Mouse (Mus musculus) neural tube, embryonic 11.5 days (tissue): ENCODE measurements around the gene Hes2. TPM values are rescaled to one million over a fixed set of nuclear protein-coding genes. Genes with fewer than 3 reads are reported as not detected.

Source experiments
- ATAC-seq: fragments of 200-750 bp; cut with Nextera tagmentation; 2 replicates; pipeline ENCODE4 v1.8.0; 2017; ENCODE audit warnings: moderate number of reproducible peaks, mild to moderate bottlenecking, moderate TSS enrichment, moderate library complexity; ENCODE audit not compliant: insufficient read depth, low FRiP score, low TSS enrichment
- DNase-seq: peaks from one replicate; pipeline ENCODE4 v3.0.0-alpha.2; 2015; ENCODE audit warnings: low spot score
- H3K27ac ChIP-seq: fragments of 300-500 bp; sonication (generic); 2 replicates; pipeline ENCODE4 v1.5.1; 2014; ENCODE audit warnings: low read depth, mild to moderate bottlenecking, low read length
- H3K27me3 ChIP-seq: fragments of 300-500 bp; sonication (generic); 2 replicates; pipeline ENCODE4 v1.6.1; 2014; ENCODE audit warnings: mild to moderate bottlenecking, low read length, mixed read lengths; ENCODE audit not compliant: control insufficient read depth, insufficient read depth
- H3K36me3 ChIP-seq: fragments of 300-500 bp; sonication (generic); 2 replicates; pipeline ENCODE4 v1.6.1; 2014; ENCODE audit warnings: mild to moderate bottlenecking, low read length, moderate library complexity, mixed read lengths; ENCODE audit not compliant: control insufficient read depth, insufficient read depth
- H3K4me1 ChIP-seq: fragments of 300-500 bp; sonication (generic); 2 replicates; pipeline ENCODE4 v1.6.1; 2014; ENCODE audit warnings: low read length, mixed read lengths; ENCODE audit not compliant: control insufficient read depth, insufficient read depth
- H3K4me2 ChIP-seq: fragments of 300-500 bp; sonication (generic); 2 replicates; pipeline ENCODE4 v1.6.1; 2014; ENCODE audit warnings: low read depth, mild to moderate bottlenecking, moderate library complexity
- H3K4me3 ChIP-seq: fragments of 300-500 bp; sonication (generic); 2 replicates; pipeline ENCODE4 v1.5.1; 2014; ENCODE audit warnings: low read depth, low read length
- H3K9ac ChIP-seq: fragments of 300-500 bp; sonication (generic); 2 replicates; pipeline ENCODE4 v1.6.1; 2014; ENCODE audit warnings: mild to moderate bottlenecking, low read length
- H3K9me3 ChIP-seq: fragments of 300-500 bp; sonication (generic); 2 replicates; pipeline ENCODE4 v1.6.1; 2016; ENCODE audit warnings: low read length; ENCODE audit not compliant: control insufficient read depth
- whole genome bisulfite sequencing: fragments of 180-500 bp; shearing (Covaris S2); extraction: QIAGEN DNeasy Blood & Tissue Kit; methylation state at CpG from one replicate; pipeline ENCODE4 v1.1.7; 2014; 5-methylcytosine and 5-hydroxymethylcytosine counted together
- polyA plus RNA-seq: library from polyadenylated mRNA; unstranded; fragments of >200 nt; fragmentation: Nextera tagmentation; extraction: Ambion mirVana; gene quantifications from 2 replicates; pipeline ENCODE4 v1.2.1, GENCODE M21; 2014

Gene Hes2
- polyA plus RNA-seq, 1 experiment from 2014 or later, result 2.9 TPM

DNA sequence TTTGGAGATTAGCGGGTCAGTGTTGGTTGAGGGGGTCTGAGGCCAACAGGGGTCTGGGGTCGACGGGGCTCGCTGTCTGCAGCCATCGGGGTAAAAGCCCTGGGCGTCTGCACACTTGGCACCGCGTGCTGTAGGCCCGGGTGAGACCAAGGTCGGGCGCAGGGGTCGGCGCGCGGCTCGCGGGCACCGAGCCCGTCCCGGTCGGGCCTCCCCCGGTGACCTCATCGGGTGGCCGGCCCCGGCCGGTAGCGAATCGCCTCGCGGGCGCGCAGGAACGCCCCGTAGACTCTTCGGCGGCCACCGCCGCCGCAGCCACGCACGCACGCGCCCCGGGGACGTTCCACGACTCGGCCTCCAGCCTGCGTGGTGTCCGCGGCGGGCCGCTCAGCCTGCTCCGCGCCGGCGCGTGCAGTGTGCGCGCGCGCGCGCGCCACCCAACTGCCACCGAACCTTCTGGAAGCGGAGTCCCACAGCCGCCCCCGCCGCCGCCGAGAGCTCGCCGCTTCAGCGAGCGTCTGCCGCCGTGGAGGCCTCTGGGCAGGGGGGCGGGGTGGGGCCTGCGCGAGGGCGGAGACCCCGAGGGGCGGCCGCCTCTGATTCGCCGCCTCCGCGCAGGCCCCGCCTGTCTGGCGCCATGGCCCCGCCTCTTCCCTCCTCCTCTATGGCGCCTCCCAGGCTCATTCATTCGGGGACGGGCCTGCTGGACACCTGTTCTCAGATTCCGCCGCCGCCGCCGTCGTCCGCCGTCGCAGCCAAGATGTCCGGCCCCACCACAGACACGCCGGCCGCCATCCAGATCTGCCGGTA is 19.1 kb downstream of the Hes2 start, which contains the start of gene Acot7:
TSS of gene Acot7 (plus strand) at position 598 of the 807 bp plus-strand sequence.
- no peaks in the 10 kb centered on the region for H3K27me3 ChIP-seq
- DNase-seq (peak; percentile 95), ATAC-seq (peak; percentile 95)
- no peaks in the 10 kb centered on the region for H3K36me3 ChIP-seq
- H3K4me3 ChIP-seq, result peak within 1 kb of the TSS; percentile 53
- WGBS, result under 1% methylated on average over 72 of the region's 108 CpGs
- H3K9me3 ChIP-seq, result no peaks in the 10 kb centered on the region
- H3K4me2 ChIP-seq, result peak within 1 kb of the TSS; percentile 89
- peaks cover 14% of the 10 kb centered on the region for H3K4me1 ChIP-seq
- peak within 1 kb of the TSS; percentile 80 for H3K27ac ChIP-seq
- peak within 1 kb of the TSS; percentile 74 for H3K9ac ChIP-seq

DNA sequence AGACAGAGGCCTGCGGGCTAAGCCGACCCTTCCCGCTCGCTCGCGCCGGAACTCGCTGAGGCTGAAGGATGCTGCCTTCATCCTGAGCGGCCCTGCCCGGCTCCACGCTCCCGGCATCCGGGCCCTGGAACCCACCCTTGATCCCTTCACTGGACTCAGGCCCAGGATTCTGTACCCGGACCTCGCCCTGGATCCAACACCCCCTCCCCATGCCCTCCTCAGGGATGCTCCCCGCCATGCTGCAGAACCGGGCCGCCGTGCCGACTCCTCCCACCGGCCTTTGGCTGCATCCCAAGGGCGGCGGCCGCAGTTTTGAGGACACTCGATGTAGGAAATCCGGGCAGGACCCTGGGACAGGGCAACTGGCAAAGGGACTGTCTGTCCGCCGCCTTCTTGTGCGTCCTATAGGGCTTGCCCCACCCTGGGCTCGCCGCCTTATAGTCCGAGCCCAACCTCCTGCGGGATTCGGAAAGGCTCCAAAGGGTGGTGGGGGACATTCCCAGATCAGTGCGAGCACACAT is 19.7 kb downstream of the Hes2 start:
- peak; percentile 60 for ATAC-seq
- Histone ChIP-seq H3K9me3 (no peaks in the 10 kb centered on the region), H3K4me3 (peak overlapping the region; percentile 53), H3K4me1 (peaks cover 14% of the 10 kb centered on the region), H3K9ac (peak overlapping the region; percentile 74), H3K27me3 (no peaks in the 10 kb centered on the region), H3K36me3 (no peaks in the 10 kb centered on the region), H3K27ac (peak overlapping the region; percentile 80), H3K4me2 (peak overlapping the region; percentile 89)
- no peak for DNase-seq
- WGBS, result under 1% methylated on average over 35 of the region's 35 CpGs

DNA sequence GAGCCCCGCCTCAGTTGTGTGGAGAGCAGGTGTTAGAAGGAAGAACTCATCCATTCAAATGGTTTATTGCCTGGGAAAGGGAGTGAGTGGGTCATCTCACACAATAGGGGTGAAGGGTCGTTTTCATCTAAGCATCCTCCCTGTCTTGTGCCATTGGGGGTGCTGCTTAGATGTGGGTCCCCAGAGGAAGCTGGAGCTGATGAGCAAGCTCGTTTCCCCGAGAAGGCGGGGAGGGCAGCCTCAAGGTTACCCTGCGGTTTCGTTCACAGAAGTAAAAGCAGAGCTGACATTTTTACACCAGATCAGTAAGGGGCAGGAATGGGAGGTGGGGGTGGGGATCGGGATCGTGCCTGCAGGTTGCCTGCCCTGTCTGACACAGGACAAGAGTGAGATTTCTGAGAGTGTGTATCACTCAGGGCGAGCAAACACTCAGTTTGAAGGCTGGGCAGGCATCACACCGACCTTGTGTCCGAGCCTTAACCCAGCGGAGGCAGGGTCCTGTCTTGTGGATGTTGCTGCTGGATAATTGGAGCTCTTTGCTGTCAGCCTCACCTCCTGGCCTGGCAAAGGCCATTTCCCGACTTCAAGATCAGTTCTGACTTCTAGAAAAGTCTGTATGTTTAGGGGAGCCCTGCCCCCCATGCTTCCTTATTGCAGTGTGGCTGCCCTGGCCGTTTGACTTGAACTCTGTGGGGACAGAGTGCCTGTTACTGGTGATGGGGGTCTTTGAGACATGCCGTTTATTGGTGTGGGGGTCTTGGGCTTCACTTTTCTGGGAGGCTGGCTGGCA is 20.4 kb downstream of the Hes2 start:
- H3K4me2 ChIP-seq, result peak overlapping the region; percentile 89
- ATAC-seq (no peak; the same call in 1 of the 2 replicates), DNase-seq (no peak)
- H3K27ac ChIP-seq, result peak overlapping the region; percentile 39; the same call in 1 of the 2 replicates
- peaks cover 14% of the 10 kb centered on the region for H3K4me1 ChIP-seq
- H3K9me3 ChIP-seq, result no peaks in the 10 kb centered on the region
- H3K27me3 ChIP-seq, result no peaks in the 10 kb centered on the region
- WGBS, result 15% methylated on average over 16 of the region's 16 CpGs
- H3K4me3 ChIP-seq, result peak overlapping the region; percentile 53
- no peaks in the 10 kb centered on the region for H3K36me3 ChIP-seq
- peak overlapping the region; percentile 74 for H3K9ac ChIP-seq

- no peaks in the 10 kb centered on the region for H3K9me3 ChIP-seq
- H3K9ac ChIP-seq, result no peak overlapping the region
- no peak overlapping the region for H3K27ac ChIP-seq
- no peak overlapping the region for H3K4me3 ChIP-seq
- no peak for DNase-seq
- no peaks in the 10 kb centered on the region for H3K27me3 ChIP-seq
- ATAC-seq, result no peak
- H3K36me3 ChIP-seq, result no peaks in the 10 kb centered on the region
- H3K4me1 ChIP-seq, result peaks cover 16% of the 10 kb centered on the region
- WGBS, result 79% methylated on average over 16 of the region's 16 CpGs
- H3K4me2 ChIP-seq, result peak overlapping the region; percentile 89; the same call in 1 of the 2 replicates
These were observed 21.4 kb downstream of the Hes2 start for GRCm38 (mm10) chr4:152179946-152180660.

DNA sequence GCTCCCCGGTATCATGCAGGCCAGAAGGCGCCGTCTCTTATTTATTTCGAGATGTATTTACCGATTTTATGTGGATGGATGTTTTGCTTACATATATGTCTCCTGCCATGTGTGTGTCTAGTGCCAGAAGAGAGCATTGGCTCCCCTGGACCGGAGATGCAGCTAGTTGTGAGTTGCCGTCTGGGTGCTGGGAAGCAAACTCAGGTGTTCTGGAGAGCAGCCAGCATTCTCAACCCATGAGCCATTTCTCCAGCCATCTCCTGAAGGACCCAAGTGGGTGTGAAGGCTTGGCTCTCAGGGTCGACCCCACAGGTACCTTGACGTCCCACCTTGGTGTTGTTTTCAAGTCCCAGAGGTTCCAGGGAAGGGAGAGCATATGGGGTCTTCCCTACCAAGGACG is 23.5 kb downstream of the Hes2 start:
- H3K36me3 ChIP-seq, result no peaks in the 10 kb centered on the region
- no peak for DNase-seq
- WGBS, result 87% methylated on average over 10 of the region's 10 CpGs
- no peak overlapping the region for H3K4me3 ChIP-seq
- no peak for ATAC-seq
- H3K4me2 ChIP-seq, result no peak overlapping the region
- no peak overlapping the region for H3K9ac ChIP-seq
- no peak overlapping the region for H3K27ac ChIP-seq
- peaks cover 32% of the 10 kb centered on the region for H3K4me1 ChIP-seq
- no peaks in the 10 kb centered on the region for H3K27me3 ChIP-seq
- H3K9me3 ChIP-seq, result no peaks in the 10 kb centered on the region

DNA sequence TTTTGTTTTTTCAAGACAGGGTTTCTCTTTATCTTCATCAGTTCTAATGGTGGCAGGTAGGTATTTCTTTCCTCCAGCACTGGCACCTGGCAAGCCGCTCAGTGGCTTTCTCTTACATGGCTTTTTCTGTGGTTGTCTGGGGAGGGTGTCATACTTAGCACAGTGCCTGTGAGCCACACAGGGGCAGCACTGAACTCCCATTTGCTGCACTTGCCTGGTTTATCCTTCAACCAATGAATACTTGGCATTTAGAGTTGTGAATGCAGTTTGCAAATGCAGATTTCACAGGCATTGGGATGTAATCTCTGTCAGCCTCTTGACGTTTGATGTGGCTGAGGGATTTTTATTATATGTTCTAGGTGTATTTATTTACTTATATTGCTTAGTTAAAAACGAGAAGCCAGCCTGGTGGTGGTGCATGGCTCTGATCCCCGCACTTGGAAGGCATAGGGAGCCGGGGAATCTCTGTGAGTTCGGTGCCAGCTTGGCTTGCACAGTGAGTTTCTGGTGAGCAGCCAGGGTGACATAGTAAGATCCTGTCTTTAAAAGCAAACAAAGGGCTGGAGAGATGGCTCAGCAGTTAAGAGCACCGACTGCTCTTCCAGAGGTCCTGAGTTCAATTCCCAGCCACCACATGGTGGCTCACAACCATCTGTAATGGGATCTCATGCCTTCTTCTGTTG is 25.8 kb downstream of the Hes2 start:
- Histone ChIP-seq H3K9me3 (no peaks in the 10 kb centered on the region), H3K36me3 (no peaks in the 10 kb centered on the region), H3K4me3 (no peak overlapping the region), H3K4me1 (peaks cover 24% of the 10 kb centered on the region), H3K9ac (no peak overlapping the region), H3K4me2 (no peak overlapping the region), H3K27ac (no peak overlapping the region), H3K27me3 (no peaks in the 10 kb centered on the region)
- DNase-seq (no peak), ATAC-seq (no peak)
- WGBS, result 71% methylated on average over 7 of the region's 7 CpGs

GRCm38 (mm10) chr4:152185137-152185509 is 26.5 kb downstream of the Hes2 start:
- H3K9ac ChIP-seq, result peak overlapping the region; percentile 44
- WGBS, result 1% methylated on average over 3 of the region's 3 CpGs
- DNase-seq (peak; percentile 50), ATAC-seq (peak; percentile 31; the same call in 1 of the 2 replicates)
- no peaks in the 10 kb centered on the region for H3K36me3 ChIP-seq
- H3K27ac ChIP-seq, result no peak overlapping the region
- H3K9me3 ChIP-seq, result no peaks in the 10 kb centered on the region
- H3K4me3 ChIP-seq, result no peak overlapping the region
- peak overlapping the region; percentile 31 for H3K4me2 ChIP-seq
- H3K27me3 ChIP-seq, result no peaks in the 10 kb centered on the region
- peaks cover 20% of the 10 kb centered on the region for H3K4me1 ChIP-seq
